Mouse (Mus musculus): Measurements from ENCODE around the gene Greb1. TPM values are rescaled to one million over a fixed set of nuclear protein-coding genes. Genes with fewer than 3 reads are reported as not detected.

Gene Greb1
- polyA plus RNA-seq, 1 experiment from 2014 or later = 16.9 TPM

DNA sequence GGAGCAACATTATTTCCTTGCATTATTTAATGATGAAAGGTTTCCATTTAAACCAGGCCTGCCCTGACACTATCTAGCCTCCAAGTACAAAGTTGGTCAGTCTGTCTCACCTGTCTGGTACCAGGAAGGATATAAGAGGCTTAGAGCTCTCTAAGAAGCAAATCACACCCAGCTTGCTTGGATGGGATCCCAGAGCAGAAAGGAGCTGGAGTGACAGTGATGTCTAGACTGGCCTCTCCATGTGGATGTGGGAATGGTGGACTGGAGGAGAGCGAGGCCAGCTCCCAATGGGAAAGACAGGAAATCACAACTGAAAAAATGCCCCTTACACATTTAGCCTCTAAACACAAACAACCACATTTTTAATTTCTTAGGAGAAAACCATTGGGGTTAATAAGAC is 23.0 kb upstream of the Greb1 start:
- H3K4me3 ChIP-seq = no peak overlapping the region
- peaks cover 4% of the 10 kb centered on the region; the same call in 1 of the 2 replicates for H3K4me1 ChIP-seq
- WGBS = 81% methylated on average over 1 of the region's 1 CpGs
- DNase-seq (ENCODE audit: low spot score) = no peak
- H3K9me3 ChIP-seq (replicated peaks) = no peaks in the 10 kb centered on the region
- peaks cover 98% of the 10 kb centered on the region for H3K36me3 ChIP-seq
- no peaks in the 10 kb centered on the region for H3K27me3 ChIP-seq (ENCODE audit: low read depth, poor library complexity, severe bottlenecking)
- no peak overlapping the region for H3K27ac ChIP-seq

DNA sequence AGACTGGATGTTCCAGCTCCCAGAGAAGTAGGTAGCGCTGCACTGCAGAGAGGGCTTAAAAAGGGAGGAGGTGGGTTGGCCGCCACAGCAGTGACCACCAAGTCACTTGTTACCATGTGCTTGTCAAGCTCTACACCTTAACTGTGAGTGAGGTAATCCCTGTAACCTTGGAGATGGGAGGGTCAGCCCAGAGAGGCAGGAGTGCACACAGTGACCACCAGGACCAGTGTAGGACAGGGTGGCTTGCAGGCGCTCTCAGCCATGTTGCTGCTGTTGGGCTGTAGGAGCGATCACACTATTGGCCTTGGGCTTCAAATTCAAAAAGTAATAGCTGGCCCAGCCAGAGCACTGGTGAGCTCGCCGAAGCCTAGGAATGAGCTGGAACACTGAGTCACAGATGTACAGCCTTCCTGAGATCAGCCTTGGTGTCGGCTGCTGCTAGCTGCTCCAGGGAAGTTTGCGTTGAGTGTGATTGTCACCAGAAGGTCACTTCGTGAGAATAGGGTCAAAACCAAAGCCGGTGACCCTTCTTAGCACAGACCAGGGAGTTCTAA is 21.6 kb upstream of the Greb1 start:
- H3K27ac ChIP-seq = no peak overlapping the region
- H3K27me3 ChIP-seq (ENCODE audit: low read depth, poor library complexity, severe bottlenecking) = no peaks in the 10 kb centered on the region
- H3K36me3 ChIP-seq = peaks cover 96% of the 10 kb centered on the region
- no peaks in the 10 kb centered on the region for H3K9me3 ChIP-seq (replicated peaks)
- DNase-seq (ENCODE audit: low spot score) = no peak
- peaks cover 9% of the 10 kb centered on the region; the same call in 1 of the 2 replicates for H3K4me1 ChIP-seq
- 95% methylated on average over 10 of the region's 10 CpGs for WGBS
- H3K4me3 ChIP-seq = no peak overlapping the region

DNA sequence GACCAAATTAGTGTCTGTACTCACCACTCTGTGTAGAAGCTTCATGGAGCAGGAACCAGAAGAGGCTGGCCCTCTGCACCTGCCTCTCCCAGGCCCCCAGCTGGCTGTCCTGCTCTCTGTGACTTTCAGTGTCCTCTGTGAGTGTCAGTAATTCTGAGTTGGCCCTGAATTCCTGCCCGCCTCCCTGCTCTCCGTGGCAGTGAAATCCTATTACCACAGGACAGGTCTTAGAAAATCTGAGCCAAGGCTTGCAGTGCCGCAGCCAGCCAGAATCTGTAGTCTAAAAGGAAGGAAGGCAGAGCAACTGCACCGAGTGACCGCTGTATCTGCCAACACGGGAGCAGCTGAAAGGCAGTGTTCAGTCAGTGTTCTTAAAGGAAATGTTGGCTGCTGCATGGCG is 20.1 kb upstream of the Greb1 start:
- H3K4me3 ChIP-seq = no peak overlapping the region
- peaks cover 9% of the 10 kb centered on the region; the same call in 1 of the 2 replicates for H3K4me1 ChIP-seq
- no peaks in the 10 kb centered on the region for H3K9me3 ChIP-seq (replicated peaks)
- no peaks in the 10 kb centered on the region for H3K27me3 ChIP-seq (ENCODE audit: low read depth, poor library complexity, severe bottlenecking)
- H3K36me3 ChIP-seq = peaks cover 98% of the 10 kb centered on the region
- H3K27ac ChIP-seq = no peak overlapping the region
- WGBS = 90% methylated on average over 7 of the region's 7 CpGs
- DNase-seq (ENCODE audit: low spot score) = no peak

DNA sequence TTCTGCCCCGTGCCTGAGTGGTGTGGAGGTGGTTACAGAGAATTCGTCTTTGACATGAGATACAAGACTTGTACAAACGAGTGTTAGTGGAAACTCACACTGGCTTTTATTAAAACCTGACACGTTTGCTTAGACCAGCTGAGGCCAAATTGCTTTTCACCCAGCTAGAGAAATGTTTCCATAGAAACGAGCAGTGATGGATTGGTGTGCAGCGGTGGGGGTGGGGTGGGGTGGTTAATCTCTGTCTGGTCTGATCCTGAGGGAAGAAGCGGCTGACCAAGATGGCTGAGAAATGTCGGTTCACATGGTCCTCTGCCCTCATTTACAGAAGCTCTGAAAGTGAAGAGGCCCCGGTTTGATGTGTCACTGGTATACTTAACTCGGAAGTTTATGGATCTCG is 17.8 kb upstream of the Greb1 start:
- no peak overlapping the region for H3K27ac ChIP-seq
- peak; percentile 40 for DNase-seq (ENCODE audit: low spot score)
- H3K36me3 ChIP-seq = peaks cover 98% of the 10 kb centered on the region
- H3K9me3 ChIP-seq (replicated peaks) = no peaks in the 10 kb centered on the region
- no peak overlapping the region for H3K4me3 ChIP-seq
- no peaks in the 10 kb centered on the region for H3K27me3 ChIP-seq (ENCODE audit: low read depth, poor library complexity, severe bottlenecking)
- 45% methylated on average over 11 of the region's 11 CpGs for WGBS
- H3K4me1 ChIP-seq = peaks cover 9% of the 10 kb centered on the region; the same call in 1 of the 2 replicates

DNA sequence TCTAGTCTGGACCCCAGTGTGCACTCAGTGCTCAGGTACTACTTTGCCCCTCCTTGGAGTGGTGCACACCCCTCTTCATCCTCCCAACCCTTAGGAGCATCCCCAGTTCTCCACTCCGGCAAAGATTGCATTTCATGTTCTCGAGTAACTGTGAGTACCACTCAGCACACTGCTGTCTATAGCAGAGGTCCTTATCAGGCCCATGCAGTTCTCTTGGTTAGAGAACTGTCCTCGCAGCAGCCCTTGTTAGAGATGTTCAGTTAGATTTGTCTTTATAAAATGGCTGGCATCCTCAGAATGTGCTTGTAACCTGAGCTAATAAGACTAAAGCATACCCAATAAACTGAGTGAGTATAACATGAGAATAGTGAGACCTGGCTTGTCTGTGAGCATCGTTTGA is 16.5 kb upstream of the Greb1 start:
- DNase-seq (ENCODE audit: low spot score) = no peak
- H3K36me3 ChIP-seq = peaks cover 87% of the 10 kb centered on the region
- WGBS = 87% methylated on average over 4 of the region's 4 CpGs
- peaks cover 15% of the 10 kb centered on the region for H3K4me1 ChIP-seq
- H3K9me3 ChIP-seq (replicated peaks) = no peaks in the 10 kb centered on the region
- no peak overlapping the region for H3K4me3 ChIP-seq
- no peaks in the 10 kb centered on the region for H3K27me3 ChIP-seq (ENCODE audit: low read depth, poor library complexity, severe bottlenecking)
- no peak overlapping the region for H3K27ac ChIP-seq

DNA sequence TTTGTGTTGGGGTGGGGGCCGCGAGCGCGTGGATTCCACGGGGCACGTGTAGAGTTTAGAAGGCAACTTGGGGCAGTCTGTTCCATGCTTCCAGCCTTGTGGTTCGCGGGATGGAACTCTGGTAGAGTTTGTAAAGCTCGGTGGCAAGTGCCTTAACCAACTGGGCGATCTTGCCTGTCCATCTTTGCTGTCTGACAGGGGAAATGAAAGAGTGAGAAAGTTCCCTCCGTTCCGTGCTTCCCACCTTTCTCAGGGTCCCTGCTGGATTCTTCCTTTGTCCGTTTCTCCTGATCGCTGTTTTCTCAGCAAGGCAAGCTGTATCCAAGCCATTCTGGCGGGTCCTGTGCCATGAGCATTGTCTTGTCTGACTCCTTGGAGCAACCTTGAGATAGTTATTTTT is 10.8 kb upstream of the Greb1 start:
- H3K27ac ChIP-seq = peak overlapping the region; percentile 92
- WGBS = 9% methylated on average over 15 of the region's 15 CpGs
- peak; percentile 61 for DNase-seq (ENCODE audit: low spot score)

DNA sequence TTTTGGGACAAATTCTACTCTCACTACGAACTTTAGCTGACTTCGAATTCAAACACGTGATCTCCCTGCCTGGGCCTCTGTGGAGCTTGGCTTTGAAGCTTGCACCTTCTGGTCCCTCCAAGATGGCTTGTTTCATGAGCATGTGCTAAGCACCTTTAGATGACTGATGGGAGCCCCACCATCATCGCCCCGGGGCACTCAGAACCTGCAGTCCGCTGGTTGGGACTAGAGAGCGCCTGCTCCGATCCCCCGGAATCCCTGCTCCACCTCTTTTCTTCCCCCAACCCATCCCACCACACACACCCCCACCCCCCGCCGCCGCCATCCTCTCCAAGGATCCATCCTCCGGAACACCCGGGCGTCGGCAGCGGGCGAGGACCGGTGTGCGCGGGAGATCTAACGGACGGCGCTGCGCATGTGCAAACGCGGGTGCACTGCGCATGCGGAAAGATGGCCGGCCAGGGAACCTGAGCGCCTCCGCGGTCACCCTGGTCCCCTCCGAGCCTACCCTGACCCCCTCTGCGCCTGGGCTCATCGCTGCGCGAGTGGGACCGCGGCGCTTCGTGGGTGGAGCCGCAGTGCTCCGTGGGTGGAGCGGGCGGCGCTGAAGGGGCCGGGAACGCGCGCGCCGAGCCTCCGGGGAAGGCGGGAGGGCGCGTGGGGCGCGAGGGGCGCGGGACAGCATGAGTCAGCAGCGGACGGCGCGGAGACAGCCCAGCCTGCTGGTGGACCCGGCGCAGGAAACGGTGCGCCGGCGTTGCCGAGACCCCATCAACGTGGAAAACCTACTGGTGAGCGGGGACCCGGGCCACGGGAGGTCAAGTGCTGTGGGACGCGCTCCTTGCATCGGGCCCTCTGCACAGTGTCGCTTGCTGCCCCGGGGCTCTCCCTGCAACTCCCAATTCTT is 10.1 kb upstream of the Greb1 start, which contains the start of gene E2f6:
Gene E2f6, plus strand, starts transcription at position 439 of the 907 bp plus-strand sequence.
- 6% methylated on average over 81 of the region's 81 CpGs for WGBS
- Histone ChIP-seq H3K4me3 (peak within 1 kb of the TSS; percentile 64), H3K36me3 (peaks cover 25% of the 10 kb centered on the region), H3K9me3 (replicated peaks) (no peaks in the 10 kb centered on the region), H3K27ac (peak within 1 kb of the TSS; percentile 92), H3K4me1 (peaks cover 23% of the 10 kb centered on the region), H3K27me3 (ENCODE audit: low read depth, poor library complexity, severe bottlenecking) (peaks cover 41% of the 10 kb centered on the region)
- DNase-seq (ENCODE audit: low spot score) = peak; percentile 91

More for the DNA sequence above, 10.8 kb upstream of the Greb1 start:
- peaks cover 34% of the 10 kb centered on the region for H3K27me3 ChIP-seq (ENCODE audit: low read depth, poor library complexity, severe bottlenecking)
- H3K36me3 ChIP-seq = peaks cover 32% of the 10 kb centered on the region
- H3K4me3 ChIP-seq = peak overlapping the region; percentile 64
- no peaks in the 10 kb centered on the region for H3K9me3 ChIP-seq (replicated peaks)
- peaks cover 23% of the 10 kb centered on the region for H3K4me1 ChIP-seq

DNA sequence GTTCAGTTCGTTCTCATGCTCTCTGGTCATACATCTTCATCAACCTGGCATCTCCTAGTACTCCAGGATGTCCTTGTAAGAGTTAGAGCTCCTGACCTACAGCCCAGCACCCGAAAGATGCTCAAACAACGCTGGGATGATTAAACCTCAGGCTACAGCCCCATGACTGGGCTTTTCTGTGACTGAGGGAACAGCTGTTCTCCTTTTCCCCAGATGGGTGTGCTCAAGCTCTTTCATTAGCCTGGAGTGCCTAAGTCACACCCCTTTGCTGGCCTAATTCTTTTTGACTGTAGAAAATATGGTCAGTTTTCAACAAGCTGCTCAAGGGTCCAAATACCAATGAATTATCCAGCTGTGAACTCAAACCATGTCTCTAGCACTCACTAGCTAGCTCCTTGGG is 7.4 kb upstream of the Greb1 start:
- Histone ChIP-seq H3K9me3 (replicated peaks) (no peaks in the 10 kb centered on the region), H3K27ac (no peak overlapping the region), H3K4me3 (no peak overlapping the region), H3K27me3 (ENCODE audit: low read depth, poor library complexity, severe bottlenecking) (peaks cover 42% of the 10 kb centered on the region), H3K4me1 (peaks cover 41% of the 10 kb centered on the region), H3K36me3 (0 out of 2 replicates have a peak, but pooled peaks cover 2% of the 10 kb centered on the region)
- DNase-seq (ENCODE audit: low spot score) = peak; percentile 45
- WGBS = 50% methylated on average over 3 of the region's 3 CpGs

DNA sequence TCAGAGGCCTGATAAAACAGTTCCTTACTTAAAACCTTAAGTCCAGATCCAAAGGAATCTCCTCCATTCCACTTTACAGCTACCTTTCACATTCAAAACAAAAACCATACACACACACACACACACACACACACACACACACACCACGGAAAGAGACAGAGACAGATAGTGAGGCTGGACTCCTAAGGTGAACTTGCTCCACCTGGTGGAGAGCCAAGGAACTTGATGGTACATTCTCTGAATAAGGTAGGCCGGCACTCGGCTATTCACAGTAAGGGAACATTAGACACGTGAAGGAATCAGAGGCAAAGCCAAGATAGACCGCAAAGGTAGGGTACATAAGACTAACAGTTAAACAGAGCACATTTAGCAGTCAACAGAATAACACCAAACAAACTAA is 4.8 kb upstream of the Greb1 start:
- Histone ChIP-seq H3K9me3 (replicated peaks) (no peaks in the 10 kb centered on the region), H3K4me1 (peaks cover 44% of the 10 kb centered on the region), H3K27ac (no peak overlapping the region), H3K27me3 (ENCODE audit: low read depth, poor library complexity, severe bottlenecking) (peaks cover 42% of the 10 kb centered on the region), H3K36me3 (no peaks in the 10 kb centered on the region), H3K4me3 (no peak overlapping the region)
- WGBS = 4% methylated on average over 5 of the region's 5 CpGs
- DNase-seq (ENCODE audit: low spot score) = peak; percentile 80

DNA sequence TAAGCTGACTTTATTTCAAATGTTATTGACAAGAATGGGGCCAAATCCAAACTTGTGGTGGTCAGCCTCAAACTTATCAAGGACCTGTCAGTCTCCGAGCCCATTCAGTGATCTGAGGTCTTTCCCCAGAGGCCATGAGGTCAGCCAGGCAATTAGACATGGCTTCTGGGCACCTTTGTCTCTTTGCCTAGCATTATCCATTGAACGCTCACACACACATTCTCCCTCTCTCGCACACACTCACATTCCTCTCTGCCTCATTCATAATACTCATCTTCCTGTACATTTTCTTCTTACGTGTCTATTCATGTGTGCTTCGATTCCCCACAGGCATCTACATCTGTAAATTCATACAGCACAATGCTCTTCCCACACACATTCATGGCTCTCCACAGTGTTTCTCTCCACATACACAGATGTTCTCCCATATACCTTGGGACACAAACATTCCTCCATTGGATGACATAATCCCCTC is 3.3 kb upstream of the Greb1 start:
- WGBS = 44% methylated on average over 5 of the region's 5 CpGs
- Histone ChIP-seq H3K4me3 (no peak overlapping the region), H3K27me3 (ENCODE audit: low read depth, poor library complexity, severe bottlenecking) (peaks cover 27% of the 10 kb centered on the region), H3K27ac (0 out of 2 replicates have a peak overlapping the region, but pooled peaks have one; percentile 14), H3K9me3 (replicated peaks) (no peaks in the 10 kb centered on the region), H3K4me1 (peaks cover 56% of the 10 kb centered on the region), H3K36me3 (no peaks in the 10 kb centered on the region)
- no peak for DNase-seq (ENCODE audit: low spot score)

DNA sequence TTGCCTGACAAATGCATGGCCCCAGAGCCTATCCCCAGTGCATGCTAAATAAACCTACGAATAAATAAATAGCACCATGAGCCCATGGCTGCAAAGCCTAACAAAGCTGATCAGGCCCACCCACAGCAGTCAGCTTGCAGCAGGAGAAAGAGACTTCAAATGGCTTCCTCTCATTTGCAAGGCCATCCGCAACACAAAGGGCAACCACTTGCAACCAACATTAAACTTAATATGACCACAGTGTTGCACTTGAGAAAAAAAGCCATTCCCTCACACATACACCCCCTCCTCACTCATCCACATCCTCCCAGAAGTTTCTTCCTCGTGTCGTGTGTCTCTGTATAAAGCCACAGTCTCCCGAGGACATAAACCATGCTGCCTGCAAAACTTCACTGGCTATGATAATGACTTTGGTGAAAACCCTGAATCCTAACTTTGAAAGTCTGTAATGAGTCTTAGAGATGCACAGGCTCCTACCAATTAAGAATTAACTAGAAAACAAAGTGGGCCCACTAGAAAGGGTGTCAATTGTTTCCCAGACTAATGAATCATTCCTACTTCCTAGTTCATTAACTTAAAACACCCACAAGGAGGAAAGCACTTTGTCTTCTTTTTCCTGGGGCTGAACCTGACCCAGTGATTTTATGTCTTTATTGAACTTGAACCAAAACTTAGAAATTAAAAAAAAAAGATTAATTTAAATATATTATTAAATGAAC is 2.7 kb upstream of the Greb1 start:
- Histone ChIP-seq H3K27me3 (ENCODE audit: low read depth, poor library complexity, severe bottlenecking) (peaks cover 23% of the 10 kb centered on the region), H3K4me3 (no peak overlapping the region), H3K4me1 (peaks cover 62% of the 10 kb centered on the region), H3K36me3 (no peaks in the 10 kb centered on the region), H3K27ac (peak overlapping the region; percentile 56), H3K9me3 (replicated peaks) (no peaks in the 10 kb centered on the region)
- no peak for DNase-seq (ENCODE audit: low spot score)
- WGBS = 18% methylated on average over 5 of the region's 5 CpGs

DNA sequence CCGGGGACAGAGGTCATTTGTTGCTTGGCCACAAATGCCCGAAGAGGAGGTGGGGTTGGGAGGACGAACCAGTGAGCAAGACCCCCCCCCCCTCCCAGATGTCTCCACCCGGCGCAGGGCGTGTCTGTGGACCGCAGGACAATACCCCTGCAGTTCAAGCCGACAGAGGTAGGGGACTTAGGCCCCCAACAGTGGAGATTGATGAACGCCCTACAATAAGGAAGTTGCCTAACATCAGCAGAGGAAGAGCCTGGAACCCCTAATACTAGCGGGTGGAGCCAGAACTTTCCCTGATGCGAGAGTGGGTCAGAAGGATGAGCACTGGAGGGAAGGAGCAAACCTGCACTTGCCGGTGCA is 251 bp upstream of the Greb1 start:
- Histone ChIP-seq H3K27me3 (ENCODE audit: low read depth, poor library complexity, severe bottlenecking) (peaks cover 3% of the 10 kb centered on the region), H3K36me3 (no peaks in the 10 kb centered on the region), H3K9me3 (replicated peaks) (no peaks in the 10 kb centered on the region), H3K4me1 (peaks cover 63% of the 10 kb centered on the region), H3K27ac (peak overlapping the region; percentile 93), H3K4me3 (peak overlapping the region; percentile 73)
- no peak for DNase-seq (ENCODE audit: low spot score)
- under 1% methylated on average over 12 of the region's 12 CpGs for WGBS

DNA sequence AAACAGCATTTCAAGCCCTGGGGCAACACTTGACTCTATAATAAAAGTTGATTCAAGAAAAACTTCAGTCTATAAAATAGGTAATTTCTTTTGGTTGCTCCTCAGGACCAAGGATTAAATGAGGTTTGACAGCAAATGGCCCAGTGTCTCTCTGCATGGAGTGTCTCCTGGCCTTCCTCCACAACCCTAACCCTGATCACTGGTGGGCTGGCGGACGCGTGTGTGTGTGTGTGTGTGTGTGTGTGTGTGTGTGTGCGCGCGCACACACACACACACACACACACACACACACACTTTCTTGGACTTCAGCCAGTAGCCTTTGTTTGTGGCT is 793 bp downstream of the Greb1 start:
- DNase-seq (ENCODE audit: low spot score) = no peak
- H3K27ac ChIP-seq = peak overlapping the region; percentile 93

More for the DNA sequence above, 793 bp downstream of the Greb1 start:
- WGBS = 7% methylated on average over 6 of the region's 6 CpGs
- peaks cover 62% of the 10 kb centered on the region for H3K4me1 ChIP-seq
- H3K9me3 ChIP-seq (replicated peaks) = no peaks in the 10 kb centered on the region
- peak overlapping the region; percentile 73 for H3K4me3 ChIP-seq
- no peaks in the 10 kb centered on the region for H3K36me3 ChIP-seq
- no peaks in the 10 kb centered on the region for H3K27me3 ChIP-seq (ENCODE audit: low read depth, poor library complexity, severe bottlenecking)

All from limb, embryonic 10.5 days (tissue).